Mouse (Mus musculus): ENCODE data around the gene Bcl6. TPM values are rescaled to one million over a fixed set of nuclear protein-coding genes. Genes with fewer than 3 reads are reported as not detected.

Bcl6 gene
- 0.84 and 1.3 TPM in 2 replicates for polyA plus RNA-seq (2015; fragmentation: Nextera tagmentation; extraction: Ambion mirVana)

GRCm38 (mm10) chr16:23988466-23989208 lies at the start of gene Bcl6, which contains the start of gene Gm37419:
TSS of gene Bcl6 (minus strand) at chr16:23988852.
TSS of gene Gm37419 (plus strand) at chr16:23988482.
- Histone ChIP-seq H3K4me3 (replicated peaks) (peak within 1 kb of the TSS; percentile 70), H3K27me3 (replicated peaks) (peaks cover 7% of the 10 kb centered on the region), H3K4me1 (peaks cover 54% of the 10 kb centered on the region), H3K4me2 (peak within 1 kb of the TSS; percentile 94), H3K9me3 (replicated peaks) (no peaks in the 10 kb centered on the region), H3K36me3 (no peaks in the 10 kb centered on the region), H3K27ac (replicated peaks) (peak within 1 kb of the TSS; percentile 100), H3K9ac (replicated peaks) (peak within 1 kb of the TSS; percentile 89)
- WGBS = under 1% methylated on average over 68 of the region's 68 CpGs
- ATAC-seq (ENCODE audit: low FRiP score) = peak; percentile 88

GRCm38 (mm10) chr16:24036398-24036797 lies 47.7 kb upstream of the Bcl6 start:
- Histone ChIP-seq H3K27ac (replicated peaks) (no peak overlapping the region), H3K4me1 (no peaks in the 10 kb centered on the region), H3K9me3 (replicated peaks) (no peaks in the 10 kb centered on the region), H3K4me2 (no peak overlapping the region), H3K27me3 (replicated peaks) (no peaks in the 10 kb centered on the region), H3K4me3 (replicated peaks) (no peak overlapping the region), H3K9ac (replicated peaks) (no peak overlapping the region), H3K36me3 (no peaks in the 10 kb centered on the region)
- 94% methylated on average over 3 of the region's 3 CpGs for WGBS
- ATAC-seq (ENCODE audit: low FRiP score) = no peak

- Histone ChIP-seq H3K4me1 (no peaks in the 10 kb centered on the region), H3K27me3 (replicated peaks) (no peaks in the 10 kb centered on the region), H3K4me2 (no peak overlapping the region), H3K9ac (replicated peaks) (no peak overlapping the region), H3K4me3 (replicated peaks) (no peak overlapping the region), H3K9me3 (replicated peaks) (no peaks in the 10 kb centered on the region), H3K36me3 (no peaks in the 10 kb centered on the region), H3K27ac (replicated peaks) (no peak overlapping the region)
- ATAC-seq (ENCODE audit: low FRiP score) = no peak
Observed at GRCm38 (mm10) chr16:24035767-24036166, 47.1 kb upstream of the Bcl6 start.

- no peak overlapping the region for H3K27ac ChIP-seq (replicated peaks)
- H3K9me3 ChIP-seq (replicated peaks) = no peaks in the 10 kb centered on the region
- no peaks in the 10 kb centered on the region for H3K27me3 ChIP-seq (replicated peaks)
- no peaks in the 10 kb centered on the region for H3K36me3 ChIP-seq
- H3K4me2 ChIP-seq = no peak overlapping the region
- ATAC-seq (ENCODE audit: low FRiP score) = no peak
- H3K9ac ChIP-seq (replicated peaks) = no peak overlapping the region
- WGBS = 75% methylated on average over 2 of the region's 2 CpGs
- no peaks in the 10 kb centered on the region for H3K4me1 ChIP-seq
- H3K4me3 ChIP-seq (replicated peaks) = no peak overlapping the region
Observed at GRCm38 (mm10) chr16:24034450-24034849, 45.8 kb upstream of the Bcl6 start.

- no peak overlapping the region for H3K9ac ChIP-seq (replicated peaks)
- no peak for ATAC-seq (ENCODE audit: low FRiP score)
Observed at GRCm38 (mm10) chr16:24033259-24033658, 44.6 kb upstream of the Bcl6 start.

GRCm38 (mm10) chr16:24029965-24030672 lies 41.5 kb upstream of the Bcl6 start:
- Histone ChIP-seq H3K4me1 (no peaks in the 10 kb centered on the region), H3K9ac (replicated peaks) (no peak overlapping the region), H3K36me3 (no peaks in the 10 kb centered on the region), H3K27ac (replicated peaks) (no peak overlapping the region), H3K27me3 (replicated peaks) (no peaks in the 10 kb centered on the region), H3K4me3 (replicated peaks) (no peak overlapping the region), H3K9me3 (replicated peaks) (no peaks in the 10 kb centered on the region), H3K4me2 (no peak overlapping the region)
- 76% methylated on average over 2 of the region's 2 CpGs for WGBS
- ATAC-seq (ENCODE audit: low FRiP score) = no peak

More at GRCm38 (mm10) chr16:24033259-24033658, 44.6 kb upstream of the Bcl6 start:
- no peaks in the 10 kb centered on the region for H3K9me3 ChIP-seq (replicated peaks)
- no peaks in the 10 kb centered on the region for H3K27me3 ChIP-seq (replicated peaks)
- H3K4me2 ChIP-seq = no peak overlapping the region
- 93% methylated on average over 5 of the region's 5 CpGs for WGBS
- no peak overlapping the region for H3K4me3 ChIP-seq (replicated peaks)
- H3K36me3 ChIP-seq = no peaks in the 10 kb centered on the region
- no peaks in the 10 kb centered on the region for H3K4me1 ChIP-seq
- H3K27ac ChIP-seq (replicated peaks) = no peak overlapping the region

GRCm38 (mm10) chr16:24025442-24025841 lies 36.8 kb upstream of the Bcl6 start:
- no peaks in the 10 kb centered on the region for H3K36me3 ChIP-seq
- no peaks in the 10 kb centered on the region for H3K27me3 ChIP-seq (replicated peaks)
- H3K9ac ChIP-seq (replicated peaks) = no peak overlapping the region
- ATAC-seq (ENCODE audit: low FRiP score) = no peak
- no peak overlapping the region for H3K4me3 ChIP-seq (replicated peaks)
- H3K4me1 ChIP-seq = no peaks in the 10 kb centered on the region
- H3K9me3 ChIP-seq (replicated peaks) = no peaks in the 10 kb centered on the region
- no peak overlapping the region for H3K27ac ChIP-seq (replicated peaks)
- 81% methylated on average over 7 of the region's 7 CpGs for WGBS
- H3K4me2 ChIP-seq = no peak overlapping the region

GRCm38 (mm10) chr16:24022605-24023004 lies 34.0 kb upstream of the Bcl6 start:
- no peak for ATAC-seq (ENCODE audit: low FRiP score)
- Histone ChIP-seq H3K27me3 (replicated peaks) (no peaks in the 10 kb centered on the region), H3K4me2 (no peak overlapping the region), H3K9me3 (replicated peaks) (no peaks in the 10 kb centered on the region), H3K4me1 (no peaks in the 10 kb centered on the region), H3K9ac (replicated peaks) (no peak overlapping the region), H3K27ac (replicated peaks) (no peak overlapping the region), H3K36me3 (no peaks in the 10 kb centered on the region), H3K4me3 (replicated peaks) (no peak overlapping the region)
- WGBS = 90% methylated on average over 4 of the region's 4 CpGs

- Histone ChIP-seq H3K36me3 (no peaks in the 10 kb centered on the region), H3K27me3 (replicated peaks) (no peaks in the 10 kb centered on the region), H3K9ac (replicated peaks) (no peak overlapping the region), H3K9me3 (replicated peaks) (no peaks in the 10 kb centered on the region), H3K4me2 (no peak overlapping the region), H3K4me3 (replicated peaks) (no peak overlapping the region), H3K27ac (replicated peaks) (no peak overlapping the region), H3K4me1 (no peaks in the 10 kb centered on the region)
- WGBS = 69% methylated on average over 1 of the region's 1 CpGs
- no peak for ATAC-seq (ENCODE audit: low FRiP score)
Observed at GRCm38 (mm10) chr16:24021722-24022121, 33.1 kb upstream of the Bcl6 start.

GRCm38 (mm10) chr16:24016742-24017141 lies 28.1 kb upstream of the Bcl6 start:
- 77% methylated on average over 5 of the region's 5 CpGs for WGBS
- no peaks in the 10 kb centered on the region for H3K27me3 ChIP-seq (replicated peaks)
- no peak for ATAC-seq (ENCODE audit: low FRiP score)

GRCm38 (mm10) chr16:24016273-24016672 lies 27.6 kb upstream of the Bcl6 start:
- WGBS = 49% methylated on average over 6 of the region's 6 CpGs
- H3K4me2 ChIP-seq = no peak overlapping the region
- H3K9me3 ChIP-seq (replicated peaks) = no peaks in the 10 kb centered on the region
- no peaks in the 10 kb centered on the region for H3K27me3 ChIP-seq (replicated peaks)
- ATAC-seq (ENCODE audit: low FRiP score) = no peak
- no peaks in the 10 kb centered on the region for H3K36me3 ChIP-seq
- H3K4me1 ChIP-seq = peaks cover 3% of the 10 kb centered on the region; the same call in 1 of the 2 replicates
- H3K4me3 ChIP-seq (replicated peaks) = no peak overlapping the region
- no peak overlapping the region for H3K27ac ChIP-seq (replicated peaks)
- no peak overlapping the region for H3K9ac ChIP-seq (replicated peaks)

More at GRCm38 (mm10) chr16:24016742-24017141, 28.1 kb upstream of the Bcl6 start:
- Histone ChIP-seq H3K9me3 (replicated peaks) (no peaks in the 10 kb centered on the region), H3K27ac (replicated peaks) (no peak overlapping the region), H3K4me3 (replicated peaks) (no peak overlapping the region), H3K36me3 (no peaks in the 10 kb centered on the region), H3K4me1 (peaks cover 3% of the 10 kb centered on the region; the same call in 1 of the 2 replicates), H3K4me2 (no peak overlapping the region), H3K9ac (replicated peaks) (no peak overlapping the region)

- H3K4me1 ChIP-seq = peaks cover 3% of the 10 kb centered on the region; the same call in 1 of the 2 replicates
- ATAC-seq (ENCODE audit: low FRiP score) = no peak
- H3K9ac ChIP-seq (replicated peaks) = no peak overlapping the region
- H3K27ac ChIP-seq (replicated peaks) = no peak overlapping the region
- H3K36me3 ChIP-seq = no peaks in the 10 kb centered on the region
- WGBS = 94% methylated on average over 3 of the region's 3 CpGs
- no peak overlapping the region for H3K4me3 ChIP-seq (replicated peaks)
- H3K4me2 ChIP-seq = no peak overlapping the region
- H3K27me3 ChIP-seq (replicated peaks) = no peaks in the 10 kb centered on the region
- H3K9me3 ChIP-seq (replicated peaks) = no peaks in the 10 kb centered on the region
Observed at GRCm38 (mm10) chr16:24014378-24014777, 25.7 kb upstream of the Bcl6 start.
